Mouse (Mus musculus) kidney, postnatal 14 days (tissue): Measurements from ENCODE around the gene Creg1.

Experiments
- DNase-seq: peaks from one replicate; pipeline ENCODE4 v3.0.0; 2022; ENCODE audit warnings: mixed read lengths

Gene Creg1

GRCm38 (mm10) chr1:165763635-165764372 lies at the start of gene Creg1:
Creg1 (plus strand) TSS chr1:165763746.
- peak; percentile 96 for DNase-seq

- no peak for DNase-seq
These were observed 49.7 kb upstream of the Creg1 start for GRCm38 (mm10) chr1:165713798-165714197.

GRCm38 (mm10) chr1:165716426-165716825 lies 47.1 kb upstream of the Creg1 start:
- no peak for DNase-seq

- DNase-seq: peak; percentile 86
These were observed 45.6 kb upstream of the Creg1 start for GRCm38 (mm10) chr1:165717711-165718542.

GRCm38 (mm10) chr1:165718543-165719105 lies 44.9 kb upstream of the Creg1 start:
- DNase-seq: peak; percentile 67

- DNase-seq: no peak
These were observed 40.9 kb upstream of the Creg1 start for GRCm38 (mm10) chr1:165722531-165723123.

GRCm38 (mm10) chr1:165724219-165725033 lies 39.1 kb upstream of the Creg1 start:
- DNase-seq: peak; percentile 60

GRCm38 (mm10) chr1:165725039-165725644 lies 38.4 kb upstream of the Creg1 start:
- no peak for DNase-seq

- no peak for DNase-seq
These were observed 36.6 kb upstream of the Creg1 start for GRCm38 (mm10) chr1:165726986-165727385.

- no peak for DNase-seq
These were observed 35.4 kb upstream of the Creg1 start for GRCm38 (mm10) chr1:165728057-165728639.

GRCm38 (mm10) chr1:165730129-165730528 lies 33.4 kb upstream of the Creg1 start:
- DNase-seq: no peak

GRCm38 (mm10) chr1:165731553-165731952 lies 32.0 kb upstream of the Creg1 start:
- no peak for DNase-seq

GRCm38 (mm10) chr1:165734840-165735239 lies 28.7 kb upstream of the Creg1 start:
- no peak for DNase-seq

- peak; percentile 92 for DNase-seq
These were observed 27.4 kb upstream of the Creg1 start for GRCm38 (mm10) chr1:165735826-165736818.

- DNase-seq: no peak
These were observed 26.1 kb upstream of the Creg1 start for GRCm38 (mm10) chr1:165737451-165737850.

GRCm38 (mm10) chr1:165737867-165738266 lies 25.7 kb upstream of the Creg1 start:
- DNase-seq: no peak

GRCm38 (mm10) chr1:165738985-165739384 lies 24.6 kb upstream of the Creg1 start:
- DNase-seq: no peak

- no peak for DNase-seq
These were observed 21.6 kb upstream of the Creg1 start for GRCm38 (mm10) chr1:165741989-165742388.

- no peak for DNase-seq
These were observed 15.5 kb upstream of the Creg1 start for GRCm38 (mm10) chr1:165748053-165748452.

- DNase-seq: no peak
These were observed 12.4 kb upstream of the Creg1 start for GRCm38 (mm10) chr1:165751142-165751541.
